8 mouse cellular contexts compared by ENCODE assay signal in the genomic region with DNA sequence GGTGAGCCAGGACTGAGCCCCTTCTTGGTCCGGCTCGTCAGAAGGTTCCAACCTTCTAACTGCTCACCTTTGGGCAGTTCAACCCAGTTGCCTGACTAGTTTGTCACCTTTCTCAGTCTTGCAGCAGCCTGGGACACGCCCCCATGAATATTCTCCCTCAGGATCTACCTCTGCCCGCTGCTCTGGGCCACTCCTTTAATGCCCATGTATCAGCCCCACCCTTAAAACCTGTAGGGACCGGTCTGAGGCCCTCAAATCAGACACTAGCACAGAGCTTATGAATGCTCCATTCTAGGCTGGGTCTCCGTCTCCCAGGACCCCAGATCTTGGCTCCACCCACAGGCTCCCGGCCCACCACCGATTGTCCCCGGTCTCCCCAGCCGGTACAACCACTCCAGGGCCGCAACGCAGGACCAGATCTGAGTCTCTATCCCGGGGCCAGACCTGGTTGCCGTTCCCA. TPM values are rescaled to one million over a fixed set of nuclear protein-coding genes. Genes with fewer than 3 reads are reported as not detected.
A peak's percentile ranks its signal among the peaks of the same experiment; 100 is the strongest.
DNase-seq lines count a peak whose midpoint lies in the region; ATAC-seq and TF ChIP-seq lines count a peak whose summit lies in the region.

No protein-coding gene starts in this region.

- 0 out of 2 replicates have a peak, but pooled peaks have one; percentile 0 for ATAC-seq in heart, postnatal 0 days (ENCODE audit: insufficient read depth, low read depth)
- ATAC-seq in intestine, embryonic 16.5 days: peak; percentile 78

- no peak for TF ChIP-seq CTCF in heart, postnatal 0 days (IDR thresholded peaks at IDR 0.05; ENCODE audit: low read depth)
- TF ChIP-seq CTCF in cortical plate, adult 2 months (IDR thresholded peaks at IDR 0.05; ENCODE audit: extremely low read depth, insufficient read depth, low read length): no peak

- DNase-seq in heart, postnatal 0 days (ENCODE audit: low spot score): no peak
- no peak for DNase-seq in heart, adult 18-20 months
- no peak for DNase-seq in adipocyte (ENCODE audit: low spot score)
- no peak for DNase-seq in retina, postnatal 1 day
- no peak for DNase-seq in gastrocnemius, postnatal 25 days

- peaks cover 87% of the 10 kb centered on the region for H3K79me2 ChIP-seq in macrophage (ENCODE audit: inconsistent target)

- TF ChIP-seq POLR2A in cortical plate, adult 2 months (IDR thresholded peaks at IDR 0.05; ENCODE audit: extremely low read depth, insufficient read depth, low read length): no peak

- H3K4me2 ChIP-seq in heart, postnatal 0 days (ENCODE audit: low read depth, low read length): peak overlapping the region; percentile 93
- H3K4me2 ChIP-seq in intestine, embryonic 16.5 days (ENCODE audit: low read depth, low read length): peak overlapping the region; percentile 90

- H3K27ac ChIP-seq in heart, postnatal 0 days (ENCODE audit: low read depth): peak overlapping the region; percentile 52
- 0 out of 2 replicates have a peak overlapping the region, but pooled peaks have one; percentile 16 for H3K27ac ChIP-seq in cortical plate, adult 2 months (ENCODE audit: insufficient read depth, low read length)
- H3K27ac ChIP-seq in intestine, embryonic 16.5 days (ENCODE audit: low read length): peak overlapping the region; percentile 98
- peak overlapping the region; percentile 58 for H3K27ac ChIP-seq in macrophage

- H3K27me3 ChIP-seq in heart, postnatal 0 days (ENCODE audit: control insufficient read depth, insufficient read depth, low read length): no peaks in the 10 kb centered on the region
- no peaks in the 10 kb centered on the region for H3K27me3 ChIP-seq in intestine, embryonic 16.5 days (replicated peaks; ENCODE audit: control insufficient read depth, insufficient read depth, low read length)

- H3K4me3 ChIP-seq in heart, postnatal 0 days (ENCODE audit: low read depth, low read length): peak overlapping the region; percentile 57
- peak overlapping the region; percentile 47 for H3K4me3 ChIP-seq in cortical plate, adult 2 months (ENCODE audit: insufficient read depth, low read length)
- peak overlapping the region; percentile 75 for H3K4me3 ChIP-seq in intestine, embryonic 16.5 days (ENCODE audit: low read length)
- peak overlapping the region; percentile 78 for H3K4me3 ChIP-seq in macrophage (ENCODE audit: inconsistent target)

- peak overlapping the region; percentile 77 for H3K9ac ChIP-seq in heart, postnatal 0 days (replicated peaks; ENCODE audit: low read depth, low read length)
- H3K9ac ChIP-seq in intestine, embryonic 16.5 days (ENCODE audit: low read depth, low read length): peak overlapping the region; percentile 90

- no peak for TF ChIP-seq EP300 in heart, postnatal 0 days (IDR thresholded peaks at IDR 0.05; ENCODE audit: low read depth)

- no peaks in the 10 kb centered on the region for H3K9me3 ChIP-seq in heart, postnatal 0 days (replicated peaks; ENCODE audit: control insufficient read depth, low read length)
- H3K9me3 ChIP-seq in intestine, embryonic 16.5 days (ENCODE audit: control insufficient read depth, low read length): no peaks in the 10 kb centered on the region

- WGBS in heart, postnatal 0 days: 9% methylated on average over 14 of the region's 14 CpGs
- WGBS in intestine, embryonic 16.5 days: 4% methylated on average over 14 of the region's 14 CpGs
- WGBS in macrophage (ENCODE audit: missing documents): 14% methylated on average over 14 of the region's 14 CpGs

- H3K4me1 ChIP-seq in heart, postnatal 0 days (ENCODE audit: control insufficient read depth, insufficient read depth): peaks cover 35% of the 10 kb centered on the region
- peaks cover 6% of the 10 kb centered on the region for H3K4me1 ChIP-seq in cortical plate, adult 2 months (ENCODE audit: control insufficient read depth, insufficient read depth, low read length)
- H3K4me1 ChIP-seq in intestine, embryonic 16.5 days (ENCODE audit: control insufficient read depth, insufficient read depth, low read length): peaks cover 51% of the 10 kb centered on the region

- peaks cover 44% of the 10 kb centered on the region for H3K36me3 ChIP-seq in heart, postnatal 0 days (replicated peaks; ENCODE audit: control insufficient read depth, insufficient read depth, low read length)
- H3K36me3 ChIP-seq in intestine, embryonic 16.5 days (ENCODE audit: control insufficient read depth, insufficient read depth, low read length): peaks cover 24% of the 10 kb centered on the region
- peaks cover 43% of the 10 kb centered on the region for H3K36me3 ChIP-seq in macrophage (ENCODE audit: inconsistent target)

RNA-seq across cellular contexts. Expression of a gene that starts 0.6 kb away (rescaled TPM):
- 1,259 and 1,310 TPM in 2 replicates for total RNA-seq in heart, postnatal 0 days (2014; rRNA removed; ENCODE audit: low replicate concordance)
- 479 and 486 TPM in 2 replicates for polyA plus RNA-seq in heart, postnatal 0 days (2015; fragmentation: Nextera tagmentation; extraction: Ambion mirVana)
- 100 to 1,000 TPM; 574 to 615 TPM for total RNA-seq in heart, adult 18-20 months (2021)
- 255 and 261 TPM in 2 replicates for polyA plus RNA-seq in cortical plate, adult 2 months (2012; rRNA removed)
- polyA plus RNA-seq in intestine, embryonic 16.5 days (2015; fragmentation: Nextera tagmentation; extraction: Ambion mirVana): 1,070 and 1,157 TPM in 2 replicates
- 100 to 1,000 TPM in 1 of 26 experiments, 10 to 100 TPM in 25; 14.5 to 193 (median 57.8) TPM for total RNA-seq in macrophage (2018; cell fraction: chromatin; rRNA removed)
- total RNA-seq in macrophage (2018; cell fraction: cytosol; rRNA removed): 100 to 1,000 TPM; 451 to 985 (median 613) TPM
- total RNA-seq in macrophage (2018; cell fraction: nucleus; rRNA removed): 100 to 1,000 TPM in 23 of 26 experiments, 10 to 100 TPM in 3; 87.1 to 264 (median 134) TPM
- polyA plus RNA-seq in macrophage (2018): 290 to 1,003 TPM (median 791 TPM) in 3 replicates
- total RNA-seq in gastrocnemius, postnatal 25 days (2021): 100 to 1,000 TPM; 433 to 449 TPM

RNA-seq across cellular contexts. Expression of a gene that starts 3.1 kb away (rescaled TPM):
- total RNA-seq in heart, postnatal 0 days (2014; rRNA removed; ENCODE audit: low replicate concordance): 19.5 and 23.3 TPM in 2 replicates
- 11.1 and 11.4 TPM in 2 replicates for polyA plus RNA-seq in heart, postnatal 0 days (2015; fragmentation: Nextera tagmentation; extraction: Ambion mirVana)
- 10 to 100 TPM; 18.4 to 20.2 TPM for total RNA-seq in heart, adult 18-20 months (2021)
- 22.5 and 23.5 TPM in 2 replicates for polyA plus RNA-seq in cortical plate, adult 2 months (2012; rRNA removed)
- 55.6 and 59.2 TPM in 2 replicates for polyA plus RNA-seq in intestine, embryonic 16.5 days (2015; fragmentation: Nextera tagmentation; extraction: Ambion mirVana)
- total RNA-seq in macrophage (2018; cell fraction: chromatin; rRNA removed): 10 to 100 TPM; 15.7 to 99.3 (median 64.0) TPM
- 100 to 1,000 TPM in 2 of 26 experiments, 10 to 100 TPM in 24; 25.4 to 107 (median 74.2) TPM for total RNA-seq in macrophage (2018; cell fraction: cytosol; rRNA removed)
- 100 to 1,000 TPM in 6 of 26 experiments, 10 to 100 TPM in 20; 24.7 to 132 (median 74.8) TPM for total RNA-seq in macrophage (2018; cell fraction: nucleus; rRNA removed)
- 47.1 to 55.5 TPM (median 51.5 TPM) in 3 replicates for polyA plus RNA-seq in macrophage (2018)
- 10 to 100 TPM in 1 of 2 experiments, 1 to 10 TPM in 1; 8.5 to 12.7 TPM for total RNA-seq in gastrocnemius, postnatal 25 days (2021)

RNA-seq across cellular contexts. Expression of a gene that starts 6.4 kb away (rescaled TPM):
- total RNA-seq in heart, postnatal 0 days (2014; rRNA removed; ENCODE audit: low replicate concordance): not detected in 2 replicates
- 0.07 and 0.26 TPM in 2 replicates for polyA plus RNA-seq in heart, postnatal 0 days (2015; fragmentation: Nextera tagmentation; extraction: Ambion mirVana)
- total RNA-seq in heart, adult 18-20 months (2021): under 1 TPM; 0.30 to 0.62 TPM
- polyA plus RNA-seq in cortical plate, adult 2 months (2012; rRNA removed): 0.19 and 0.21 TPM in 2 replicates
- 30.9 and 34.2 TPM in 2 replicates for polyA plus RNA-seq in intestine, embryonic 16.5 days (2015; fragmentation: Nextera tagmentation; extraction: Ambion mirVana)
- 1 to 10 TPM in 10 of 26 experiments, under 1 TPM in 16; 0.31 to 2.5 (median 0.86) TPM for total RNA-seq in macrophage (2018; cell fraction: chromatin; rRNA removed)
- total RNA-seq in macrophage (2018; cell fraction: cytosol; rRNA removed): under 1 TPM in 3 of 26 experiments, not detected in 23; 0.03 to 0.11 (median 0.06) TPM
- 1 to 10 TPM in 1 of 26 experiments, under 1 TPM in 17, not detected in 8; 0.15 to 1.6 (median 0.29) TPM for total RNA-seq in macrophage (2018; cell fraction: nucleus; rRNA removed)
- polyA plus RNA-seq in macrophage (2018): not detected in 3 replicates
- total RNA-seq in gastrocnemius, postnatal 25 days (2021): under 1 TPM; 0.13 to 0.29 TPM

RNA-seq across cellular contexts. Expression of a gene that starts 9.8 kb away (rescaled TPM):
- total RNA-seq in heart, postnatal 0 days (2014; rRNA removed; ENCODE audit: low replicate concordance): 29.3 and 37.4 TPM in 2 replicates
- polyA plus RNA-seq in heart, postnatal 0 days (2015; fragmentation: Nextera tagmentation; extraction: Ambion mirVana): 21.9 and 24.9 TPM in 2 replicates
- 10 to 100 TPM; 12.1 to 15.0 TPM for total RNA-seq in heart, adult 18-20 months (2021)
- polyA plus RNA-seq in cortical plate, adult 2 months (2012; rRNA removed): 251 and 257 TPM in 2 replicates
- polyA plus RNA-seq in intestine, embryonic 16.5 days (2015; fragmentation: Nextera tagmentation; extraction: Ambion mirVana): 2.3 and 3.2 TPM in 2 replicates
- 100 to 1,000 TPM in 1 of 26 experiments, 10 to 100 TPM in 14, 1 to 10 TPM in 11; 1.4 to 103 (median 15.7) TPM for total RNA-seq in macrophage (2018; cell fraction: chromatin; rRNA removed)
- 10 to 100 TPM; 20.2 to 85.8 (median 49.5) TPM for total RNA-seq in macrophage (2018; cell fraction: cytosol; rRNA removed)
- 10 to 100 TPM in 21 of 26 experiments, 1 to 10 TPM in 5; 5.0 to 96.3 (median 19.0) TPM for total RNA-seq in macrophage (2018; cell fraction: nucleus; rRNA removed)
- polyA plus RNA-seq in macrophage (2018): 11.3 to 58.2 TPM (median 52.9 TPM) in 3 replicates
- total RNA-seq in gastrocnemius, postnatal 25 days (2021): 100 to 1,000 TPM in 1 of 2 experiments, 10 to 100 TPM in 1; 14.3 to 121 TPM

RNA-seq across cellular contexts. Expression of a gene that starts 11.0 kb away (rescaled TPM):
- total RNA-seq in heart, postnatal 0 days (2014; rRNA removed; ENCODE audit: low replicate concordance): not detected in 2 replicates
- not detected in 2 replicates for polyA plus RNA-seq in heart, postnatal 0 days (2015; fragmentation: Nextera tagmentation; extraction: Ambion mirVana)
- not detected for total RNA-seq in heart, adult 18-20 months (2021)
- not detected in 2 replicates for polyA plus RNA-seq in cortical plate, adult 2 months (2012; rRNA removed)
- polyA plus RNA-seq in intestine, embryonic 16.5 days (2015; fragmentation: Nextera tagmentation; extraction: Ambion mirVana): 0.86 and 1.0 TPM in 2 replicates
- total RNA-seq in macrophage (2018; cell fraction: chromatin; rRNA removed): not detected
- total RNA-seq in macrophage (2018; cell fraction: cytosol; rRNA removed): not detected
- total RNA-seq in macrophage (2018; cell fraction: nucleus; rRNA removed): not detected
- polyA plus RNA-seq in macrophage (2018): not detected in 3 replicates
- total RNA-seq in gastrocnemius, postnatal 25 days (2021): not detected

Comparison
In these comparisons a context has a peak if more than half of its experiments do, and no peak if none do; other contexts are left out.
1. H3K27ac ChIP-seq: peak in every context shown above with its lines; median percentile 98 in intestine, embryonic 16.5 days; 58 in macrophage; 52 in heart, postnatal 0 days; 16 in cortical plate, adult 2 months.
2. RNA of a gene that starts 6.4 kb away (polyA plus RNA-seq): 30.9 to 34.2 TPM in intestine, embryonic 16.5 days; 0.19 to 0.21 TPM in cortical plate, adult 2 months, 0.07 to 0.26 TPM in heart, postnatal 0 days and not detected in macrophage; every median in the first group is over 10 times any median in the second.
3. Peak in every context shown above with its lines, with median percentiles within 50 percentile points of each other: H3K4me3 ChIP-seq.